Mouse (Mus musculus): ENCODE data around the gene Elmod1. TPM values are rescaled to one million over a fixed set of nuclear protein-coding genes. Genes with fewer than 3 reads are reported as not detected.
A peak's percentile ranks its signal among the peaks of the same experiment; 100 is the strongest.

Elmod1 gene
- polyA plus RNA-seq, 1 experiment from 2014 or later = 19.4 TPM

GRCm38 (mm10) chr9:53895827-53896226 lies 79.3 kb downstream of the Elmod1 start:
- Histone ChIP-seq H3K4me3 (ENCODE audit: low read depth, low read length) (no peak overlapping the region), H3K36me3 (ENCODE audit: control insufficient read depth, insufficient read depth, low read length) (no peaks in the 10 kb centered on the region), H3K9me3 (replicated peaks; ENCODE audit: control insufficient read depth, low read length, poor library complexity, severe bottlenecking) (no peaks in the 10 kb centered on the region), H3K27me3 (ENCODE audit: control insufficient read depth, insufficient read depth, low read depth, low read length) (no peaks in the 10 kb centered on the region), H3K4me1 (ENCODE audit: control insufficient read depth, insufficient read depth, low read length) (no peaks in the 10 kb centered on the region), H3K9ac (ENCODE audit: low read depth, low read length) (no peak overlapping the region), H3K27ac (ENCODE audit: low read length) (no peak overlapping the region), H3K4me2 (ENCODE audit: low read length) (no peak overlapping the region)
- ATAC-seq = no peak
- 68% methylated on average over 7 of the region's 7 CpGs for WGBS

GRCm38 (mm10) chr9:53890075-53890474 lies 85.0 kb downstream of the Elmod1 start:
- 4% methylated on average over 1 of the region's 1 CpGs for WGBS
- H3K4me3 ChIP-seq (ENCODE audit: low read depth, low read length) = no peak overlapping the region
- H3K36me3 ChIP-seq (ENCODE audit: control insufficient read depth, insufficient read depth, low read length) = no peaks in the 10 kb centered on the region
- H3K27ac ChIP-seq (ENCODE audit: low read length) = no peak overlapping the region
- no peak overlapping the region for H3K9ac ChIP-seq (ENCODE audit: low read depth, low read length)
- H3K4me2 ChIP-seq (ENCODE audit: low read length) = no peak overlapping the region
- H3K4me1 ChIP-seq (ENCODE audit: control insufficient read depth, insufficient read depth, low read length) = no peaks in the 10 kb centered on the region
- no peaks in the 10 kb centered on the region for H3K9me3 ChIP-seq (replicated peaks; ENCODE audit: control insufficient read depth, low read length, poor library complexity, severe bottlenecking)
- no peaks in the 10 kb centered on the region for H3K27me3 ChIP-seq (ENCODE audit: control insufficient read depth, insufficient read depth, low read depth, low read length)
- peak; percentile 68; the same call in 1 of the 2 replicates for ATAC-seq

GRCm38 (mm10) chr9:53883588-53884280 lies 91.4 kb downstream of the Elmod1 start:
- no peaks in the 10 kb centered on the region for H3K27me3 ChIP-seq (ENCODE audit: control insufficient read depth, insufficient read depth, low read depth, low read length)
- H3K9ac ChIP-seq (ENCODE audit: low read depth, low read length) = no peak overlapping the region
- 78% methylated on average over 23 of the region's 23 CpGs for WGBS
- H3K4me3 ChIP-seq (ENCODE audit: low read depth, low read length) = no peak overlapping the region
- no peak overlapping the region for H3K4me2 ChIP-seq (ENCODE audit: low read length)
- H3K4me1 ChIP-seq (ENCODE audit: control insufficient read depth, insufficient read depth, low read length) = no peaks in the 10 kb centered on the region
- no peaks in the 10 kb centered on the region for H3K36me3 ChIP-seq (ENCODE audit: control insufficient read depth, insufficient read depth, low read length)
- H3K27ac ChIP-seq (ENCODE audit: low read length) = no peak overlapping the region
- ATAC-seq = no peak
- H3K9me3 ChIP-seq (replicated peaks; ENCODE audit: control insufficient read depth, low read length, poor library complexity, severe bottlenecking) = no peaks in the 10 kb centered on the region

GRCm38 (mm10) chr9:53877423-53877822 lies 97.7 kb downstream of the Elmod1 start:
- H3K4me2 ChIP-seq (ENCODE audit: low read length) = no peak overlapping the region
- 57% methylated on average over 2 of the region's 2 CpGs for WGBS
- H3K27me3 ChIP-seq (ENCODE audit: control insufficient read depth, insufficient read depth, low read depth, low read length) = no peaks in the 10 kb centered on the region
- no peaks in the 10 kb centered on the region for H3K36me3 ChIP-seq (ENCODE audit: control insufficient read depth, insufficient read depth, low read length)
- no peaks in the 10 kb centered on the region for H3K4me1 ChIP-seq (ENCODE audit: control insufficient read depth, insufficient read depth, low read length)
- no peak for ATAC-seq
- H3K4me3 ChIP-seq (ENCODE audit: low read depth, low read length) = no peak overlapping the region
- no peak overlapping the region for H3K27ac ChIP-seq (ENCODE audit: low read length)
- no peak overlapping the region for H3K9ac ChIP-seq (ENCODE audit: low read depth, low read length)
- no peaks in the 10 kb centered on the region for H3K9me3 ChIP-seq (replicated peaks; ENCODE audit: control insufficient read depth, low read length, poor library complexity, severe bottlenecking)

GRCm38 (mm10) chr9:53873239-53873638 lies 101.9 kb downstream of the Elmod1 start:
- H3K4me1 ChIP-seq (ENCODE audit: control insufficient read depth, insufficient read depth, low read length) = no peaks in the 10 kb centered on the region
- no peak overlapping the region for H3K27ac ChIP-seq (ENCODE audit: low read length)
- H3K36me3 ChIP-seq (ENCODE audit: control insufficient read depth, insufficient read depth, low read length) = no peaks in the 10 kb centered on the region
- ATAC-seq = no peak
- 90% methylated on average over 8 of the region's 8 CpGs for WGBS
- no peaks in the 10 kb centered on the region for H3K9me3 ChIP-seq (replicated peaks; ENCODE audit: control insufficient read depth, low read length, poor library complexity, severe bottlenecking)
- H3K27me3 ChIP-seq (ENCODE audit: control insufficient read depth, insufficient read depth, low read depth, low read length) = no peaks in the 10 kb centered on the region
- H3K4me2 ChIP-seq (ENCODE audit: low read length) = no peak overlapping the region
- H3K9ac ChIP-seq (ENCODE audit: low read depth, low read length) = no peak overlapping the region
- H3K4me3 ChIP-seq (ENCODE audit: low read depth, low read length) = no peak overlapping the region

Other genes with a start within 250 kb of the Elmod1 start
- 12.2 and 14.3 TPM in 2 replicates for gene Slc35f2, start 203.8 kb downstream of the Elmod1 start, polyA plus RNA-seq (2015; fragmentation: Nextera tagmentation; extraction: Ambion mirVana)
- gene Sln, start 125.1 kb downstream of the Elmod1 start, polyA plus RNA-seq (2015; fragmentation: Nextera tagmentation; extraction: Ambion mirVana) = 0.31 TPM in 1 of 2 replicates, not detected in the other
- 0.40 and 1.0 TPM in 2 replicates for gene Tnfaip8l3, start 93.1 kb upstream of the Elmod1 start, polyA plus RNA-seq (2015; fragmentation: Nextera tagmentation; extraction: Ambion mirVana)

Measured in midbrain, embryonic 16.5 days (tissue).